24 mouse cellular contexts compared by ENCODE assay signal in the genomic region with DNA sequence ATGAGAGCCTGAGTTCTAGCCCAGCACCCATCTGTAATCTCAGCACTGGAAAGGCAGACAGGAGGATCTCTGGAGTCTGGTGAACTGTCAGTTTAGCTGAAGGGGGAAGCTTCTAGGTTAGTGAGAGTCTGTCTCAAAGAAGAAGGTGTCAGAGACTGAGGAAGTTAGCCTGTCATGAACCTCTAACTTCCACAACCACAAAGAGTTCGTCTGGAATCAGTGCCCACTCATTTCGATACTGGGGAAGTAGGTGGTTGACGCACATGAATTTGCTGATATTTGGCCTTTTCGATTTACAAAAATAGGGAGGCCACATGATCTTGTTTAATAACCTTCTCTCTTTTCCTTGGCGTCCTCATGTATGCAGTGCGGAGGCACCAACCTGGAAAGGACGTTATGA. TPM values are rescaled to one million over a fixed set of nuclear protein-coding genes. Genes with fewer than 3 reads are reported as not detected.
A peak's percentile ranks its signal among the peaks of the same experiment; 100 is the strongest.
DNase-seq lines count a peak whose midpoint lies in the region; ATAC-seq and TF ChIP-seq lines count a peak whose summit lies in the region.
"Had no signal": no experiment of that assay in that cellular context is flagged by ENCODE, and none has a peak within 500 bp of the region (broad histone marks: within the 10 kb centered on the region; RNA-seq: fewer than 3 reads in every experiment).

No protein-coding gene starts in this region.

- no peaks in the 10 kb centered on the region for H3K79me2 ChIP-seq in heart, adult 2 months (replicated peaks; ENCODE audit: control insufficient read depth, insufficient read depth, low read length)
- H3K79me2 ChIP-seq in liver, adult 2 months (ENCODE audit: control insufficient read depth, insufficient read depth, low read length): no peaks in the 10 kb centered on the region

- no peak for TF ChIP-seq EP300 in heart, adult 2 months (IDR thresholded peaks at IDR 0.05; ENCODE audit: insufficient read depth, low read depth, low read length)

- no peak overlapping the region for H3K4me2 ChIP-seq in liver, embryonic 11.5 days
- H3K4me2 ChIP-seq: embryonic facial prominence, embryonic 13.5 days; forebrain, embryonic 12.5 days; heart, embryonic 15.5 days; hindbrain, embryonic 15.5 days; limb, embryonic 13.5 days; liver, embryonic 15.5 days; midbrain, embryonic 11.5 days had no signal

- H3K27me3 ChIP-seq in heart, adult 2 months (ENCODE audit: control insufficient read depth, insufficient read depth, low read length): no peaks in the 10 kb centered on the region
- H3K27me3 ChIP-seq in liver, adult 2 months (ENCODE audit: control insufficient read depth, insufficient read depth, low read length): no peaks in the 10 kb centered on the region
- no peaks in the 10 kb centered on the region for H3K27me3 ChIP-seq in liver, embryonic 11.5 days (replicated peaks; ENCODE audit: control insufficient read depth, insufficient read depth, low read length)
- H3K27me3 ChIP-seq: embryonic facial prominence, embryonic 13.5 days; forebrain, embryonic 12.5 days; heart, embryonic 15.5 days; hindbrain, embryonic 15.5 days; limb, embryonic 13.5 days; liver, embryonic 15.5 days had no signal

- no peak for TF ChIP-seq POLR2A in heart, adult 2 months (IDR thresholded peaks at IDR 0.05; ENCODE audit: insufficient read depth, low read depth, low read length)
- TF ChIP-seq POLR2A in liver, adult 2 months (IDR thresholded peaks at IDR 0.05; ENCODE audit: extremely low read depth, insufficient read depth, low read length): no peak

- no peak overlapping the region for H3K27ac ChIP-seq in heart, adult 2 months
- peak overlapping the region; percentile 28; the same call in 1 of the 2 replicates for H3K27ac ChIP-seq in liver, adult 2 months (replicated peaks; ENCODE audit: insufficient read depth, low read depth, low read length)
- H3K27ac ChIP-seq in liver, embryonic 11.5 days (ENCODE audit: low read depth, low read length): no peak overlapping the region
- H3K27ac ChIP-seq: embryonic facial prominence, embryonic 13.5 days; forebrain, embryonic 12.5 days; heart, embryonic 15.5 days; hindbrain, embryonic 15.5 days; limb, embryonic 13.5 days; liver, embryonic 15.5 days had no signal

- 90% methylated on average over 7 of the region's 7 CpGs for WGBS in heart, adult 2 months
- 91% methylated on average over 7 of the region's 7 CpGs for WGBS in liver, adult 2 months
- 78% methylated on average over 7 of the region's 7 CpGs for WGBS in liver, embryonic 11.5 days

- DNase-seq in heart, adult 18-20 months: peak; percentile 26 to 52
- DNase-seq in heart, adult 2 months: no peak
- DNase-seq in liver, adult 2 months (ENCODE audit: extremely low read depth, low read depth, low spot score): peak; percentile 54
- no peak for DNase-seq in liver, embryonic 11.5 days (ENCODE audit: low spot score)
- DNase-seq in brain, adult 2 months (ENCODE audit: low read depth, low spot score): peak; percentile 30
- DNase-seq in cerebellum, postnatal 10 days: no peak
- no peak for DNase-seq in natural killer cell, adult 2 months (ENCODE audit: low spot score in 2 of 2)
- DNase-seq: adrenal gland, postnatal 10 days; cerebellum, adult 11-12 months; cerebellum, postnatal 14 days; kidney, adult 8-10 months; kidney, postnatal 10 days; right cerebral cortex, postnatal 14 days; spleen, adult 18-20 months; thymus, postnatal 25 days had no signal

- H3K9me3 ChIP-seq in liver, embryonic 11.5 days (ENCODE audit: control insufficient read depth, low read length): no peaks in the 10 kb centered on the region
- H3K9me3 ChIP-seq: embryonic facial prominence, embryonic 13.5 days; forebrain, embryonic 12.5 days; heart, embryonic 15.5 days; hindbrain, embryonic 15.5 days; limb, embryonic 13.5 days; liver, embryonic 15.5 days had no signal

- intact Hi-C loops in heart, adult 2 months (cut with DNase I): loop anchor here (5.0 kb wide), 1 partner anchor 44 kb away; no protein-coding TSS in a partner anchor

- H3K36me3 ChIP-seq in heart, adult 2 months (ENCODE audit: control insufficient read depth, insufficient read depth, low read length): no peaks in the 10 kb centered on the region
- no peaks in the 10 kb centered on the region for H3K36me3 ChIP-seq in liver, adult 2 months (ENCODE audit: control insufficient read depth, insufficient read depth, low read length)
- no peaks in the 10 kb centered on the region for H3K36me3 ChIP-seq in liver, embryonic 11.5 days (ENCODE audit: control insufficient read depth, insufficient read depth, low read length)
- H3K36me3 ChIP-seq: embryonic facial prominence, embryonic 13.5 days; forebrain, embryonic 12.5 days; heart, embryonic 15.5 days; hindbrain, embryonic 15.5 days; limb, embryonic 13.5 days; liver, embryonic 15.5 days had no signal

- ATAC-seq in liver, embryonic 11.5 days (replicated peaks; ENCODE audit: low FRiP score): no peak
- ATAC-seq in megakaryocyte, adult 5-6 weeks (ENCODE audit: poor library complexity, severe bottlenecking): peak; percentile 46

- TF ChIP-seq CTCF in heart, adult 2 months (IDR thresholded peaks at IDR 0.05): no peak
- no peak for TF ChIP-seq CTCF in liver, adult 2 months (IDR thresholded peaks at IDR 0.05; ENCODE audit: low read depth, low read length)

- no peak overlapping the region for H3K4me3 ChIP-seq in heart, adult 2 months
- no peak overlapping the region for H3K4me3 ChIP-seq in liver, adult 2 months (ENCODE audit: insufficient read depth, low read depth, low read length)
- H3K4me3 ChIP-seq in liver, embryonic 11.5 days (ENCODE audit: low read depth, low read length): no peak overlapping the region
- H3K4me3 ChIP-seq: embryonic facial prominence, embryonic 13.5 days; erythroblast, embryonic 14.5 days; forebrain, embryonic 12.5 days; heart, embryonic 15.5 days; hindbrain, embryonic 15.5 days; limb, embryonic 13.5 days; liver, embryonic 15.5 days had no signal

- H3K4me1 ChIP-seq in heart, adult 2 months (ENCODE audit: control insufficient read depth, insufficient read depth, low read length): peaks cover 12% of the 10 kb centered on the region
- peaks cover 12% of the 10 kb centered on the region for H3K4me1 ChIP-seq in liver, adult 2 months (ENCODE audit: control insufficient read depth, insufficient read depth, low read length)
- no peaks in the 10 kb centered on the region; the same call in 1 of the 2 replicates for H3K4me1 ChIP-seq in liver, embryonic 11.5 days (replicated peaks; ENCODE audit: control insufficient read depth, insufficient read depth, low read length)
- H3K4me1 ChIP-seq: embryonic facial prominence, embryonic 13.5 days; hindbrain, embryonic 15.5 days; limb, embryonic 13.5 days had no signal

- no peak overlapping the region for H3K9ac ChIP-seq in heart, adult 2 months (ENCODE audit: low read depth, low read length)
- H3K9ac ChIP-seq in liver, adult 2 months (ENCODE audit: low read depth, low read length): no peak overlapping the region
- no peak overlapping the region for H3K9ac ChIP-seq in liver, embryonic 11.5 days (ENCODE audit: low read depth, low read length)
- H3K9ac ChIP-seq: embryonic facial prominence, embryonic 13.5 days; forebrain, embryonic 12.5 days; heart, embryonic 15.5 days; hindbrain, embryonic 15.5 days; limb, embryonic 13.5 days; liver, embryonic 15.5 days had no signal

RNA-seq across cellular contexts. Expression of a gene that starts 28.7 kb away (rescaled TPM):
- total RNA-seq in heart, adult 18-20 months (2021): 10 to 100 TPM; 58.8 to 61.7 TPM
- total RNA-seq in heart, adult 2 months (2021): 10 to 100 TPM; 56.2 to 67.1 TPM
- 36.5 and 52.4 TPM in 2 replicates for polyA plus RNA-seq in heart, adult 2 months (2012; rRNA removed)
- total RNA-seq in liver, adult 2 months (2014; rRNA removed): 29.5 and 34.1 TPM in 2 replicates
- 35.9 and 40.1 TPM in 2 replicates for polyA plus RNA-seq in liver, adult 2 months (2012; rRNA removed)
- polyA plus RNA-seq in liver, embryonic 11.5 days (2014; fragmentation: Nextera tagmentation; extraction: Ambion mirVana): 69.6 and 77.5 TPM in 2 replicates
- 148 TPM in 2 replicates for total RNA-seq in megakaryocyte, adult 5-6 weeks (2015)
- 81.2 and 94.4 TPM in 2 replicates for total RNA-seq in megakaryocyte, adult 5-6 weeks (2017)

Comparison
In these comparisons a context has a peak if more than half of its experiments do, and no peak if none do; other contexts are left out.
1. DNase-seq: peak in heart, adult 18-20 months (2 of 2), liver, adult 2 months (single experiment) and brain, adult 2 months (single experiment); none in heart, adult 2 months (0 of 2), liver, embryonic 11.5 days (single experiment), cerebellum, postnatal 10 days (0 of 2) and natural killer cell, adult 2 months (0 of 2).